Mouse (Mus musculus) adipocyte (in vitro differentiated cells): ENCODE data around the gene Rusc2.

ENCODE experiments used
- DNase-seq: peaks from one replicate; pipeline ENCODE4 v3.0.0-alpha.2; 2016; ENCODE audit warnings: low spot score

Rusc2 gene

DNA sequence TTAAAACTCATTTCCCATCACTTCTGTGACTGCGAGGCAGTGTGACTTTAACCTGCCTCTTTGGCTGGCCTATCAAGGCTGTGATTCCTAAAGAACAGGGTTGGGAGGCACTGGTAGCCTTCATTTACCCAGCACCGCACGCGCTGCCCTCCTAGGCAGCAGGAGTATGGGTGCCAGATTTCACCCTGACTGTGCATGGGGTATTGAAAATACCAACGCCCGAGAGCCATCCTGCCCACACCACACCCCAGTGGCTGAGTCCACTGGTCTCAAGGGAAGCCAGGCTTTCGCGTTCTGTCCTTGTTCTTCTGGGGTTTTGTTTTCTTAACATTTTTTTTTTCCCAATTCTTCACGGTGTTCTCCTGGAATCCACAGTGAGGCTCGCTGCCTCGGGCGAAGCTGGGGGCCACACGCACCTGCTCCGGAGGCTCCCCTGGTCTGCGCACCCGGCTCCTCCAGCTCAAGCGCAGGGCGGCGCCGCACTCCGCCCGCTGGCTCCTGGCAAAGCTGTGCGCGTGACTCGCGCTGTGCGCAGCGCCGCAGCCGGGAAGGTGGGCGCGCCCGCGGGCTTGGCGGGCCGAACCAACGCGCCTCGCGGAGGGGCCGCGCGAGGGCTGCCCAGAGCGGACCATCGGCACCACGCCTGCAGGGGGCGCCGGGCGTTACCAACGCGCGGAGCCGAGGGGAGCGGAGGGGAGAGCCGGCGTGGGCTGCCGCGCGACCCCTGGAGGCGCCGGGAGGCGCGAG is at the start of gene Rusc2:
Gene Rusc2 (plus strand): TSS at position 572 of the 747 bp plus-strand sequence.
- peak; percentile 77 for DNase-seq

DNA sequence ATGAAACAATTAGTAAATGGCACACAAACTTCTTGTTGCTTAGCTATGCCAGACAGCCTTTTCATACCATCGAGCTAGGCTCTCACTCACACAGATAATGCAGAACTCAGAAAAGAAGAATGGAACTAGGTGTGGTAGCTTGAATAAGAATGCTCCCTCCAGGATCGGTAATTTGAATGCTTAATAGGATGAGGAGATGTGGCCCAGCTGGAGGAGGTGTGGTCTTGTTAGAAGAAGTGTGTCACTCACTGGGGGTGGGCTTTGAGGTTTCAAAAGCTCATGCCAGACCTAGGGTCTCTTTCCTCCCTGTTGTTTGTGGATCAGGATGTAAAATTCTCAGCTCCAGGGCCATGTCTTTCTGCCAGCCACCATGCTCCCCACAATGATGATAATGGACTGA is 47.0 kb upstream of the Rusc2 start:
- DNase-seq, result no peak

DNA sequence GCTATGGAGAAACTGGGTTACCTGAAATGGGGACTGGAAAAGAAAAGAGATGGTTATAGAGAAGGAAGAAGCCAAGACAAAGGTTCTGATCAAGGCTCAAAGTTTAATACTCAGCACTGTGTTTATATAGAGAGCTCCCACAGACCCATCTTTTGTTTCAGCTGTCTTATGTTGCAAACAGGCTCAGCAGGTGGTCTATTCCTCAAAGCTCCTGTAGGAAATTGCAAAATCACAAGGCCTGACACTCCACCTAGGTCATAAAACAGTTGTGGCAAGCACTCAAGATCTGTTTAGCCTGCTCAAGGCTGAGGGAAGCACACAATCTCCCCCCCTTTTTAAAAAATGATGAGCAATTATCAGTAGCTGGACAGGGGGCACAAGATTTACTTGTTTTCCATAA is 45.6 kb upstream of the Rusc2 start:
- no peak for DNase-seq

DNA sequence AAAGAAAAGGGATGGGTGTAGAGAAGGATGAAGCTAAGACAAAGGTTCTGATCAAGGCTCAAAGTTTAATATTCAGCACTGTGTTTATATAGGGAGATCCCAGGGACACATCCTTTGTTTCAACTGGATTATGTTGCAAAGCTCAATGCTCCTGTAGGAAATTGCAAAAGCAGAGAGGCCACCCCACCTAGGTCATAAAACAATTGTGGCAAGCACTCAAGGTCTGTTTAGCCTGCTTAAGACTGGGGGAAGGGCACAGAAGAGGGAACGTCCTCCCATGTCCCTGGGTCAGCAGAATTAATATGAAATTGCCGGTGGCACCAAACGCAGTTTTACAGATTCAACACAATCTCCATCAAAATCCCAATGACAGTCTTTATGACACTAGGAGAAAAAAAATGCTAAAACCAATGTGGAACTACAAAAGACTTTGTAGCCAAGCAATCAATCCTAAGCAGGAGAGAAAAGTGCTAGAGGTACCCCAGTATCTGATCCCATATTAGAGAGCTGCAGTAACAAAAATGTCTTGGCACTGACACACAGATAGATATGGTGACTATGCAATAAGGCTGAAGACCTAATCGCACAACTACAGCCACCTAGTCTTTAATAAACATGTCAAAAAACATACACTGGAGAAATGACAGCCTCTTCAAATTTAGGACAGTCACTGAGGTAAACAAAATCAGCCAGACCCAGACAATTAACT is 41.5 kb upstream of the Rusc2 start:
- DNase-seq, result no peak

DNA sequence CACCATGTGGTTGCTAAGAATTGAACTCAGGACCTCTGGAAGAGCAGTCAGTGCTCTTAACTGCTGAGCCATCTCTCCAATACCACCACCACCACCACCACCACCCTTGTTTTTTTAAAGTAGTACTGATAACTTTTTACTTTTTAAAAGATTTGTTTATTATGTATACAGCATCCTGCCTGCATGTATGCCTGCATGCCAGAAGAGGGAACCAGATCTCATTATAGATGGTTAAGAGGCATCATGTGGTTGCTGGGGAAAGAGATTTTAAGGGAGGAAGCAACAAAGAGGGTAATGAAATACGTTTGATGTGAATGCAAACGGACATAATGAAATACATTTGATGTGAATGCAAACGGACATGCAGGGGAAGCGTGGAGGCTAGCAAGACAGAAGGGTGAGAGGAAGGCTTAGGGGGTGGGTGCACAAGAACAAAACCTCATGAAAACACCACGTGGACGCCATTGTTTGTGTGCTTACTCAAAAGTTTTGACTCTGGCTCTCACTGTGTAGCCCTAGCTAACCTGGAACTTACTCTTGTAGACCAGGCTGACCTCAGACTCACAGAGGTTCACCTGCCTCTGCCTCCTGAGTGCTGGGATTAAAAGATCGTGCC is 40.4 kb upstream of the Rusc2 start:
- no peak for DNase-seq

DNA sequence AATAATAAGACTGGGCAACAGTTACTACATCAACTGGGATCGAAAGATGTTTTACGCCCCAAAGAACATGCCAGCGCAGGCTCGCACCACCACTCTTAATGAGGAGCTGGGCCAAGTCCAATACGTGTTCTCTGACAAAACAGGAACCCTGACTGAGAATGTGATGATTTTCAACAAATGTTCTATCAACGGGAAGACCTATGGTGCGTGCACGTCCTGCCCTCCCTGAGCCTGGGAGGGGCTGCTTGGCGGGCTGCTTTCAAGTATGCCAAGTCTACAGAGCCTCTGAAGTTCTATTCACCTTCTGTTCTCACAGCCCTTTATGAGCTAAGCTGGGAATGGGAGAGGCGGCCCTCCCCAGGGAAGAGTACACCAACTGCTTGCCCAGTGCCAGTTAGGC is 39.3 kb upstream of the Rusc2 start:
- no peak for DNase-seq

DNA sequence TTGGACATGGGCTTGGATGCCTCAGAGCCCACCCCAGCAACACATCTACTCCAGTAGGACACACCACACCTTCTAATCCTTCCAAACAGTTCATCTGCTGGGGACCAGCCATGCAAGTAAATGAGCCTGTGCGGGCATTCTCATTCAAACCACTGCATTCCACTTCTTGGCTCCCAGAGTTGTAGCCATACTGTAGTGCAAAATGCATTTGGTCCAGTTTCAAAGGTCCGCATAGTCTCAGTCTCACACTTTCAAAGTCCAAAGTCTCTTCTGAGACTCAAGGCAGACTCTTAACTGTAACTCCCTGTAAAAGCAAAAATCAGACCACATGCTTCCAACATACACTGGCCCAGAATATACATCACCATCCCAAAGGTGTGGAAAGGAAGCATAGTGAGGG is 36.8 kb upstream of the Rusc2 start:
- DNase-seq, result no peak

DNA sequence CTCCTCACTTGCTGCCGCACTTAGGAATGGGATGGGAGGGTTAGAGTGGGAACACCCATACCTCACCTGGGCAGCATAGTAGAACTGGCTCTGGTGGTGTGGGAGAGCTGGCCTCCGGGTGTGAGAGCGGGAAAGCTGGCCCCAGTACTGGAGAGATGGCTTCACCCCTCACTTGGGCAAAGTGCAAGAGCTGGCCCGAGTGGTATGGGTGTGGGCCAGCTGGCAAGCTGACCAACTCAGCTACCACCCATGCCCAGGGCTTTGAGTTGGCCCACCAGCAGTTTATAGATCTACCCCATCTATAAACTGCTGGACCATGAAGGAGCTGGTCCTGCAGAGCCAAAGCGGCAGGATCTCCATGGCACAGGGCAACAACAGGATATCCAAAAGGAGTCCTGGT is 32.6 kb upstream of the Rusc2 start:
- DNase-seq, result peak; percentile 31

DNA sequence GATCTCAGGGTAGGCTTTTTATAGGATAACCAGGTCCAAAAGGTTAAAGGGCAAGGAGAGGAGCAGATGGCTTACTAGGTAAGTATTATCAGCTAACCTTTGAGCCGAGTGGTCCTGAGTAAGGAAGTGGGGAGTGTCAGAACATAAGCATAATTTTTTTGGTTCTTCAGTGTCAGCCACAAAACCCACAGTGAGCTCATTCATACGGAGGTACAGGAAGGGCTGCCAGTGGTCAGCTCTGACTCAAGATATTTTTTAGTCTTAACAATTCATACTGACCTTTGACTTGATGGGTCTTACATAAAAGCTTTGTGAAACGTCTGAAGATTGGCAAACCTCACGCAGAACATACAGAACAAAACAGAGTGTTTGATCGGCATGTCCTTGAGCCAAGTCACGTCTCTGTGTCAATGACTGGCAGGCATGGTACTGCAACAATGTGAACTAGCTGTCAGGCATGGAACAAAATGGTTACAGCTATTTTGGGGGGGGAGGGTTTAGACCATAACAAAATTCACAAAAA is 31.7 kb upstream of the Rusc2 start:
- DNase-seq, result peak; percentile 13

DNA sequence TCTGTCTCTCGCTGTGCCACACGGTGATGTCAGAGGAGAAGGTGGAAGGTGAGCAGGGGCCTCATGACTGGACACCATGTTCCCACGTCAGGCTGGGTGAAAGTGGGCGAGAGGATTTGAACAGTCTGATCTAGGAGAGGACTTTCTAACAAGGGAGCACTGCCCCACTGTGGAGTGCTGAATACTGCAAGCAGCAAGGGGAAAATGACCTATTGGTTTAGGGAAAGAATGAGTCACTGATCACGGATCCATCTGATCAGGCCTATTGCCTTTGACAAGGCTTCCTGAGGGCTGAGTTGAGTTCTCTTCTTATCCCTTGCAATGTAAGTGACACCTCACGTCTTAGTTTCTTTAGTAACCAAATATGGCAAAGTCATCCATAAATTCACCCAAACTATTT is 28.1 kb upstream of the Rusc2 start:
- no peak for DNase-seq

DNA sequence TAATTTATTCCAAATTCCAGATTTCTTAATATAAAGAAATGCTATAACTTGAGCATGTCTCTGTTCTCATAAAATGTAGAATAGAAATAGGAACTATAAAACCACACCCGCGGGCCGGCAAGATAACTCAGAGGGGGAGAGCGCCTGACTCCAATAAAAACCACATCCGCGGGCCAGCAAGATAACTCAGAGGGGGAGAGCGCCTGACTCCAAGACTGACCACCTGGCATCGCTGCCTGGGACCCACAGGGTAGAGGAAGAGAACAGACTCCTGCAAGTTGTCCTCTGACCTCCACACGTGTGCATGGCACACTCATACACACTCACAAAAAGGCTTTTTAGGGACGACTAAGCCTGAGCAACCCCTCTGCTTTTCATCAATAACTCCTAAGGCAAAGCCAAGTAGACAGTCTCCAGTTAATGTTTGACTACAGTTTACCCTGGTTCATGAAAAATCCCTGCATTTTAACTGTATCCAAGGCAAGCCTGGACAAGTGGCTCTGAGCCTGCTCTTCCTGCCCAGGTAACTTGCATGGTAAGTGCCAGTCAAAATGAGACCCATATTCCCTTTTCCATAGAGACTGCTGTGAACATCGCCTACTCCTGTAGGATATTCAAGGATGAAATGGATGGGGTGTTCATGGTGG is 16.7 kb upstream of the Rusc2 start:
- no peak for DNase-seq

DNA sequence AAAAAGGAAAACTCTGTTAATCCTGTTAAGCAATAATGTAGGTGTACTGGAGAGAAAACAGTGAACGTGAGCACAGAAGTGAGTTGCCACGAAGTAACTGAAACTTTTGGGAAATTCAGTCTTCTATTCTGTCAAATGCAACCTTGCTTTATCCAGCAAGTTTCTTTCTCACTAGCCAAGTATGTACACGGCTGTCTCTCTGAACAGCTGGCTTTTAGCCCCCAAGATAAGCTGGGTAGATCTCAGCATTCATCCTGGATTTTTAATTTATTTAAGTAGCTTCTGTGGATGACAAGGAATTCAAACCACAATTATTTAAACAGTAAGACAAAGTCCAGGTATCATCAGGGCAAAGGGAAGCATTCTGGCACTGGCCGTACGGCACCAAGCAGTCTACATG is 14.5 kb upstream of the Rusc2 start:
- no peak for DNase-seq

DNA sequence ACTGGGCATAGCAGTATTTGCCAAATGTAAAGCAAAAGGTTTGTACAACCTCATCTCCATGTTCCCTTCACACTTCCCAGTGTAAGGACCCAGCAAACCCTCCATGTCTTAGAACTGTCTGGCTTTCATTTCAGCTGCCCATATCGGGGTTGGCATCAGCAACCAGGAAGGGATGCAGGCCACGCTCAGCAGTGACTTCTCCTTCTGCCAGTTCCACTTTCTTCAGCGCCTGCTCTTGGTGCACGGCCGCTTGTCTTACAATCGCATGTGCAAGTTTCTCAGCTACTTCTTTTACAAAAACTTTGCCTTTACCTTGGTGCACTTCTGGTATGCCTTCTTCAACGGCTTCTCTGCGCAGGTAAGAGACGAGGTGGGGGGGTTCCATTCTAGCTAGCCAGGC is 14.0 kb upstream of the Rusc2 start:
- no peak for DNase-seq

DNA sequence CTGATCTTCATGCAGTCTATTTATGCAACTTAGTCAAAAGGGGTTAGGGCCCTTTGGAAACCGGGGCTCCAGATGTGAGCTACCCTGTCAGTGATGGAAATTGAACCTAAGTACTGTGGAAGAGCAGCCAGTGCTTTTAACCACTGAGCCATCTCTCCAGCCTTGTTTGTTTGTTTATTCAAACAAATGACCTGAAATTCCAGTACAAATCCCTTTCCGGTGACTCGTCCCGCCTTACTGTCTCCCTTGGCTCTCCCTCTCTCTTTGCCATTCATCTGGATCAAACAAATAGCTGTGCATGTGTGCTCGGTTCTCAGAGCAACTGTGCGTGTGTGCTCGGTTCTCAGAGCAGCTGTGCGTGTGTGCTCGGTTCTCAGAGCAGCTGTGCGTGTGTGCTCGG is 10.4 kb upstream of the Rusc2 start:
- no peak for DNase-seq

DNA sequence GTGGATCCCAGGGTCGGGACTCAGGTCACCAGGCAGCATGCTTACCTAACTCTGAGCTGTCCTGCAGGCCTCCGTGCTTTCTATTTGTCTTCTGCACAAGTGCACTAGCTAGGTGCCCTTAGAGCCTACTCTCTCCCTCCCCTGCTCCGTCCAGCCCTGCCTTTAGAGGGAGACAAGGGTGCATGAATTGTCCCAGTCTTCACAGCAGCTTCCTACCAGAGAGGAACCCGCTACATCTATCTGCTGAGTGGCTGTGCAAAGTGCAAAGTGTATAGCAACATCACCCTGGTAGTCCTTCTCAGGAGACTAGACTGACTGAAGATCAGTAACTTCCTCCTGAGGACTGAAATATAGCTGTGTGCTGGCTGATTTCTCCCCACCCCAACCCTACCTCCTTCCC is 9.6 kb upstream of the Rusc2 start:
- peak; percentile 37 for DNase-seq

DNA sequence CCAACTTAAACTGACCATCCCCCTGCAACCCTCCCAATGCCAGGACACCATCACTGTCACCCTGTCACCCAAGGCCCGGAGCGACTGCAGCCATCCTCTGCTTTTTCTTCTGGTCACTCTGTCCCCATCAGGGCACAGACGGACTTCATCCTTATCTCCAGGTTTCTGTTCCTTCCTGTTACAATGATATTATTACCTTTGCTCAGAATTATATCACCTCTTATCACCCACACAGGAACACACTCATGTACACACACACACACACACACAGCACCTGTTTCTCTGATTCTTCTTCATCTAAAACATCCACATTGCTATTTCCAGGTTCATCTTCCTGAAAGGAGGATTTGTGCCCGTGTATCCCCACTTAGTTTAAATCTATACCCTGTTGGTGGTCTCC is 7.5 kb upstream of the Rusc2 start:
- no peak for DNase-seq

DNA sequence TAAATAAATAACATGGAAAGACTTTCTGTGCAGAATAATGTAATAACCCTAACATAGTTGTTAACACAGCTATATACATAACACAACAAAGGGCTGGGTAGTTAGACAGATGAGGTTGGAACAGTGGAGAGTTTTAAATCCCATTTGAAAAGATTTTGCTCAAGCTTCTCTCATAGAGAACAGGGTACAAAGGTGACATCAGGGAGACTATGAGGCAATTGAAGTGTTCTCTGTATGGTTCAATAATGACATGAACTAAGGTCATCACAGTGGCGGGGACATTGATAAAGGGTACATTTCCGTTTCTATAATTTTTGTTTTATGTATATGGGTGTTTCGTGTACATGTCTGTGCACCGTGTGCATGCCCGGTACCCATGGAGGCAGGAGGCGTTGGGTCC is 2.2 kb upstream of the Rusc2 start:
- no peak for DNase-seq

DNA sequence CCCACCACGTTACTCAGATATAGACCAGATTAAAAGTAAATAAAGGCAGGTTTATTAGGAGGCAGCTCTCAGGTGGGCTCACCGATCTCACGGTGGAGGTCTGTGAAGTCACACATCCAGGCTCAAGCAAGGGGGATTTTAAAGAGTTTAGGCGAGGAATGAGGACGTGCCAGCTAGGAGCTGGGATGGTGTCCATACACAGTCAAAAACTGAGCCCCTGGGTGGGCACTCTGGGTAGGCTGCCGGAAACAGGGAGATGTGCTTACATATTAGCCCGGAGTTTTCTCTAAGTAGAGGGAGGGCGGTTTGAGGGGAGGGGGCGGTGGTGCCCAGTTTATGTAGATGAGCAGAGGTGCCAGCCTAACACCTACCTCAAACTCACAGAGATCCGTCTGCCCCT is 828 bp upstream of the Rusc2 start:
- no peak for DNase-seq

DNA sequence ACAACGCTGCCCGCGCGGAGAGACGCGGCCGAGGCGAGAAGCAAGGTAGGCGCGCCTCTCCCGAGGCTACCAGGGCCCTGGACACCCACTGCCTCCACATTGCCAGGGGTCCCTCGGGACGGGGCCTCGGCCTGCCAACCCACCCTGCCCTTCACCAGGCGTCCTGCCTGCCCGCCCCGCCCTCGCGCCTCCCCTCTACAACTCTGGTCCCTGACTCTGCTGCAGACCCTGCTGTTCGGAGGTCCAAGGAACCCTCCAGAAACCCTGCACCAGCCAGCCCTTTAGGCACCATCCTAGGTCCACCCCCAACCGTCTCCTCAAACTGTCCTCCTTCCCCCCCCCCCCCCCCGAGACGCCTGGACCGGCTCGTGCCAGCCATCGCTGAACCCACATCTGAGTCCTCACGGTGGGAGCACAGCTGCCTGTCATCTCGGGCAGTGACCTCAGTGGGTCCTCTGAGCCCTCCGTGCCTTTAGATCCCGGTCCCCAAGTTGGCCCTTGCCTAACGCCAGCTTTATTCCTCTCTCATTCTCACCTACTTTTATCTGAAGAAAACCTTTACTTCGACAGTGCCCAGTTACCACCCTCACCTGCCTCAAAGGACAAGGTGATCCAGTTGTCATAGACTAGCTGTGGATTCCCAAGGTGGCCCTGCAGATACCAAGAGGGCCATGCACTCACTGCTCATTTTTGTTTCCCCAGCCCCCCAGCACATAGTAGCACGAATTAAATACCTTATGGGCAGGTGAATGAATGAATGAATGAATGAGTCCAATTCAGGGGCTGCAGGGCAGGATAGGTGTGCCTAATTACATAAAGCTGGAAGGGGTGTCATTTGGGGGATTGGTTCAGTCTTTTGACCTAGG is 609 bp downstream of the Rusc2 start:
- DNase-seq, result no peak

DNA sequence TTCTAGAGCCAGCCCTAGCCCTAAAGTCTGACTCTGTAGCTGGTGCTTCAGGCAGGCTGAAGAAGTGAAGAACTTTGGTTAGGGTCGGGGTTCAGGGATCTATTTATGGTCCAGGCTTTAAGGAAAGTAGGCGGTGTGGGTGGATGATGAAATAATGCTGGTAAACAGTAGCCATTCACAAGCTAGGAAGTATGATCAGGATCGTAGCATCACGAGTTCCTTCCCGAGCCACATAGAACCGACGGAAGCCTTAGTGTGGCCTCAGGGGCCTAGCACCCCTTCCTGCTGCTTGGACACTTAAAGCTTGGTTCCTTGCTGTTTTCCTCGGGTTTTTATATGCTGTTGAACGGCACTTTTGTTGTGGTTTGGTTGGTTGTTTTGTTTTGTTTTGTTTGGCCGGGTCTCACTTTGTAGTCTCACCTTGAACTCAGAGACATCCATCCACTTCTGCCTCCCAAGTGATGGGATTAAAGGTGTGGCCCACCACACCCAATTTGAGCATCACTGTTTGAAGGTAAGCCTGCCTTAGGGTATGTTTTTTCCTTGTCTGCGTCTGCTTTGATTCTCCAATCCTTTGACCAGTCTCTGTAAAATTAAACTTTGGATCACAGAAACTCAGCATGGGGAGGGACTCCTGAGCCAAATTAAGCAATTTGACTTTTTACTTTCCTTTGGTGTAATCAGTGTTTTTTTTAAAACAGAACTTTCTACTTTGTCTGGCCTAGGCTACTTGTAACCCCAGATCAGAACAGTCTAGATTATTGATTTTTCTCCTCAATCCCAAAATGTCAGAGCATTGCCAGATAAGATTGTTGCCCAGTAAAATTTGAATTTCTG is 1.7 kb downstream of the Rusc2 start:
- peak; percentile 56 for DNase-seq

DNA sequence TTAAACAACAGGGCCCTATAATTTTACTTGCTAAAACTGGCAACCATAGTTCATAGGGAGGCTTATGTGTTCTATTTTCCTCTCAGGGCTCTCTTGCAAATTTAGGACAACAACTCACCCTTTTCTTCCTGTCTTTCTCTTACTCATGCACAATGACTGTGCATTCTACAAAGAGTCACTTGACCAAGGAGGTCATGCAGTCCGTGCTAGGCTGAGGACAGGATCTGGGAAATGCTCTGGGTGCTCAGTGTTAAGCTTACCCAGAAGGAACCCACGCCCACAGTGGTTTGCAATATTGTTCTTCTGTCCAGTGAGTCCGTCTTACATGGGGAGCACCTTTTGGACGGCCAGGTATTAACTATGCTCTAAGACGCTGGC is 2.3 kb downstream of the Rusc2 start:
- DNase-seq, result peak; percentile 50
